Mouse (Mus musculus) C2C12 (cell line): ENCODE results near the gene Gdap1l1. TPM values are rescaled to one million over a fixed set of nuclear protein-coding genes. Genes with fewer than 3 reads are reported as not detected.
A peak's percentile ranks its signal among the peaks of the same experiment; 100 is the strongest.

Experiments
- H3K27me3 ChIP-seq: one replicate; pipeline ENCODE4 v1.6.1; 2011; ENCODE audit not compliant: control insufficient read depth, insufficient read depth, insufficient read length
- H3K36me3 ChIP-seq: one replicate; pipeline ENCODE4 v1.6.1; 2011; ENCODE audit not compliant: control insufficient read depth, insufficient read depth
- H3K4me3 ChIP-seq: one replicate; pipeline ENCODE4 v1.5.1; 2011; ENCODE audit warnings: mild to moderate bottlenecking, control low read depth; ENCODE audit not compliant: poor library complexity, insufficient read depth, severe bottlenecking
- H3K79me2 ChIP-seq: one replicate; pipeline ENCODE4 v1.6.1; 2011; ENCODE audit not compliant: control insufficient read depth, insufficient read depth
- H3K79me3 ChIP-seq: one replicate; pipeline ENCODE4 v1.6.1; 2011; ENCODE audit warnings: low read depth, control low read depth
- H3ac ChIP-seq: one replicate; pipeline ENCODE3; 2011; ENCODE audit warnings: low read depth; ENCODE audit not compliant: control insufficient read depth, insufficient read length
- CEBPB ChIP-seq: IDR thresholded peaks from one replicate; pipeline ENCODE4 v1.6.1; 2011; ENCODE audit warnings: low read depth, mild to moderate bottlenecking, control low read depth, moderate library complexity
- CTCF ChIP-seq: IDR thresholded peaks from one replicate; pipeline ENCODE4 v1.5.1; 2011; ENCODE audit not compliant: control insufficient read depth, insufficient read depth, insufficient read length
- FOSL1 ChIP-seq: IDR thresholded peaks from one replicate; pipeline ENCODE4 v1.8.0; 2011; ENCODE audit warnings: mild to moderate bottlenecking, low read length; ENCODE audit not compliant: poor library complexity, insufficient read depth, severe bottlenecking
- MAX ChIP-seq: IDR thresholded peaks from one replicate; pipeline ENCODE4 v1.6.1; 2011; ENCODE audit warnings: mild to moderate bottlenecking, control low read depth
- MYOD1 ChIP-seq: IDR thresholded peaks from one replicate; pipeline ENCODE4 v1.6.1; 2011; ENCODE audit warnings: low read depth; ENCODE audit not compliant: control insufficient read depth, insufficient read length
- MYOG ChIP-seq: IDR thresholded peaks from one replicate; pipeline ENCODE4 v1.6.1; 2011; ENCODE audit not compliant: control insufficient read depth, insufficient read length; ENCODE audit errors: extremely low read depth
- USF1 ChIP-seq: IDR thresholded peaks from one replicate; pipeline ENCODE4 v1.6.1; 2011; ENCODE audit warnings: low read depth, mild to moderate bottlenecking, control low read depth, moderate library complexity
- polyA plus RNA-seq: library from polyadenylated mRNA; unstranded; fragments of >200 nt; fragmentation: generic; extraction: Trizol; gene quantifications from one replicate; pipeline ENCODE4 v1.2.1, GENCODE M21; 2012; ENCODE audit warnings: missing spikeins

Gene Gdap1l1
- polyA plus RNA-seq, 1 experiment = 0.19 TPM

DNA sequence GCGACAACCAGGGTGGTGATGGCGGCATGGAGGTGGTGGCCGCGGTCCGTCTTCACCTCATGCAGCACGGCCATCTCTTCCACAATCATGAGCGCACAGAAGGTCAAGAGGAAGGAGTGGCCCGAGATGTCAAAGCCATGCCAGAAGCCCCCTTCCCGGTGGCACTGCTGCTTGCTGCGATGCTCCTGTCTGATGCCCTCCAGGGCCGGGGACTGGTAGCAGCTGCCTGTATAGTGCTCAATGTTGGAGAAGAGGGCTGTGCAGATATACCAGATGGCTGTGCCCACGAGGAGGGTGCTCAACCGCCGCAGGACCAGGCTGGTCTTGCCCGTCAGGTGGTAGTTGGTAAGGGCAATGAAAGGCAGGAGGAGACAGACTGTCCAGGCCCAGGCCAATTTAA, 31.4 kb downstream of the Gdap1l1 start:
- no peak for TF ChIP-seq FOSL1
- H3K79me3 ChIP-seq = peaks cover 4% of the 10 kb centered on the region

DNA sequence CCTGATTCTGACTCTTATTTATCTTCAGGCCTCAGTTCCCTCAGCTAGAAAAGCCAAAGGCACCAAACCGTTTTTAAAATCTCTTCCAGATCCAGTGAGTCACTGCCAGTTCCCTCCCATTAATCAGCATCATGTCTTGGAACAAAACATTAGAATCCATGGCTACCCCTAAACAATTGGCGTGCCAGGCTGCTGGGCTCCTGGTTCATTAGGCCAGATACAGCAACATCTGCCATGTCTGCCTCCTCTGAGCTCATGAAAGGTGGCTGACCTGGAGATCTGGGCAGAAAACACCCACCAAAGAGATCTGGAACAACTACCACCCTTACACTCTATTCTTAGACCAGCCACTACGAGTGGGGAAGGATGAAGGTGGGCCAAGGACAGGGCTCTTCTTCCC, 32.9 kb downstream of the Gdap1l1 start:
- no peak for TF ChIP-seq CTCF
- TF ChIP-seq CEBPB = no peak
- TF ChIP-seq MAX = no peak
- TF ChIP-seq USF1 = no peak
- no peak for TF ChIP-seq MYOG
- no peak for TF ChIP-seq FOSL1
- TF ChIP-seq MYOD1 = no peak
- H3K27me3 ChIP-seq = no peaks in the 10 kb centered on the region
- H3ac ChIP-seq = peak overlapping the region; percentile 20
- peak overlapping the region; percentile 87 for H3K4me3 ChIP-seq
- peaks cover 4% of the 10 kb centered on the region for H3K79me3 ChIP-seq
- H3K36me3 ChIP-seq = peaks cover 21% of the 10 kb centered on the region
- peaks cover 16% of the 10 kb centered on the region for H3K79me2 ChIP-seq

More for the DNA sequence above, 31.4 kb downstream of the Gdap1l1 start:
- Histone ChIP-seq H3K79me2 (peaks cover 16% of the 10 kb centered on the region), H3ac (no peak overlapping the region), H3K36me3 (peaks cover 21% of the 10 kb centered on the region), H3K4me3 (no peak overlapping the region), H3K27me3 (no peaks in the 10 kb centered on the region)

DNA sequence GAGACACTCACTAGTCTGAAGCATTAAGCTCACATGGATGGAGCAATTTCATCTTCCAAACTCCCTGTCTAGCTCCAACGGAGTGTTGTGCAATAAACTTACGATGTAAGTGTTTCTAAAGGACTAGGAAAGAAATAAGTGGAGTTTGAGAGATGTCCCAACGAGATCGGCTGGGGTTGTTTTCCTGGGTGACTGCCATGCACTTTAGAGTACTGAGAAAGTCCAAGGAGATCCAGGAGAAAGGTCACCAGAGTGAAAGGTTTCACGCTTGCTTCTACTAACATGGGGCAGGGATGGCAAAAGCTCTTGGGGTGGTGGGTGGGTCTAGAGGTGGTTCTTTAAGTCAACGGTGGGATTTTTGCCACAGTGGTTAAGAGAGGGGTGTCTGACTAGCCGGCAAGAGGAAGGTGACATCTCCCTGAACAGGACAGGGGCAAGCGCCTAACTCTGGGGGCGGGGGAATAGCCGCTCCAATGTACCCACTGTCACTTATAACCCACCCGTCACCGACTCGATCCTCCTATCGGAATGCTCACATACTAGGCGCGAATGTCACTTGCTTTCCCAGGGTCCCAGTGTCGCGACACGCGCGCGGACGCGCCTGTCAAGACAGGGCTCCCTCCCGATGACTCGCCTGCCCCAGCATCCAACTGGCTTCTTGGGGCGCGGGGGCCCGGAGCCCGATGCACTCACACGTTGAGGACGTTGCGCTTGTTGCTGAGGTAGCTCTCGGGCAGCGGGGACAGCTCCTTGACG, 33.6 kb downstream of the Gdap1l1 start:
- Histone ChIP-seq H3K36me3 (peaks cover 21% of the 10 kb centered on the region), H3K79me2 (peaks cover 16% of the 10 kb centered on the region)

DNA sequence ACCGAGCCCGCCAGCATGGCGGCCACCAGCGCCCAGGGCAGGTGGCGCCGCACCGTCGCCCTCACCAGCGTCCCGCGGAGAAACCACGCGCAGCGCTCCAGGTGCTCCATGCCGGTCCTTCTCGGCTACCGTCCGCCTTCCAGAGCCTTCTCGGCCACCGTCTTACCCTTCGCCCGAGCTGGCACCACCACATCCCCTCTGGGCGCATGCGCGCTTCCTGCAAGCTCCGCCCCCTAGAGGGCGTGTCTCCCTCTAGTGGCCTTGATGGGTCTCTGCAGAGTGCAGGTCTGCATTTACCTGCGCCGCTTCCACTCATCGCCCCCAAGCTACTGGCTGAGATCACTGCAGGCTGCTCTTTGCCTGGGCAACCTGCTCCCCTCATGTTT, 34.2 kb downstream of the Gdap1l1 start, which contains the start of gene Fitm2:
Gene Fitm2 (minus strand): TSS at position 164 of the 386 bp plus-strand sequence.
- peaks cover 4% of the 10 kb centered on the region for H3K79me3 ChIP-seq
- peaks cover 21% of the 10 kb centered on the region for H3K36me3 ChIP-seq
- no peaks in the 10 kb centered on the region for H3K27me3 ChIP-seq
- TF ChIP-seq MYOG = no peak
- no peak for TF ChIP-seq CEBPB
- no peak for TF ChIP-seq USF1
- TF ChIP-seq CTCF = peak; percentile 93
- peak; percentile 84 for TF ChIP-seq MAX
- H3K79me2 ChIP-seq = peaks cover 16% of the 10 kb centered on the region
- H3ac ChIP-seq = peak within 1 kb of the TSS; percentile 70
- peak within 1 kb of the TSS; percentile 87 for H3K4me3 ChIP-seq

More for the DNA sequence above, 33.6 kb downstream of the Gdap1l1 start:
- H3ac ChIP-seq = peak overlapping the region; percentile 70
- H3K79me3 ChIP-seq = peaks cover 4% of the 10 kb centered on the region
- TF ChIP-seq MAX (no peak), CEBPB (peak; percentile 58)
- H3K27me3 ChIP-seq = no peaks in the 10 kb centered on the region
- H3K4me3 ChIP-seq = peak overlapping the region; percentile 87

DNA sequence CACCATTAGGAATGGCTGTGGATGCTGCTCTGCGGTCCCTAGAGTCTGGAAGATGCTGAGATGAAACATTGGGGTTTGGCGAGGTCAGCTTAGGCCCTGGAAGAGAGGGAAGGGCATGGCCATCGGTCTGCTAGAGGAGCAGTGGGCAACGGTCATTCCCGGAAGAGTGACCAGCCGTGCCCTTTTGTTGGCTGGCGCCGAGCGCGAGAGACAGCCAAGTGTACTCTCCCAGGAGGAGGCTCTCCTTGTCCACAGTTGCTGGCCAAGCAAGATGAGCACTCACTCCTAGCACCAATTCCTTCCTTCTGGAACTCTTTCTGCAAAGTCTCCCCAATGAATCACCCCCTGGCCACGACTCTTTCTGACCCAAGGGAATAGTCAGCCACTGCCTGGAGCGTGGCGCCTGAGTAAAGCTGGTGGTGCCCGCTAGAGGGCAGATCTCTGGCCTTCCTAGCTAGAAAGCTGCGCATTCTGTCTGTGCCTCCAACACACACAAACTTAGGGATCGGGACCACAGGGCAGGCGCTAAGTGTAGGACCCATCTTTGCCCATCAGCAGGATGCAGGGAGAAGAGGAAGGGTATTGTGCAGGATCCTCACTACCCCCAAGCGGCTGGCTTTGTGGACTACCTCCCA, 42.0 kb downstream of the Gdap1l1 start:
- Histone ChIP-seq H3K27me3 (no peaks in the 10 kb centered on the region), H3K4me3 (no peak overlapping the region), H3K79me3 (no peaks in the 10 kb centered on the region), H3K79me2 (no peaks in the 10 kb centered on the region), H3K36me3 (no peaks in the 10 kb centered on the region), H3ac (no peak overlapping the region)
- TF ChIP-seq CEBPB (no peak), CTCF (no peak), MYOG (no peak), USF1 (no peak), FOSL1 (no peak), MYOD1 (no peak), MAX (no peak)

DNA sequence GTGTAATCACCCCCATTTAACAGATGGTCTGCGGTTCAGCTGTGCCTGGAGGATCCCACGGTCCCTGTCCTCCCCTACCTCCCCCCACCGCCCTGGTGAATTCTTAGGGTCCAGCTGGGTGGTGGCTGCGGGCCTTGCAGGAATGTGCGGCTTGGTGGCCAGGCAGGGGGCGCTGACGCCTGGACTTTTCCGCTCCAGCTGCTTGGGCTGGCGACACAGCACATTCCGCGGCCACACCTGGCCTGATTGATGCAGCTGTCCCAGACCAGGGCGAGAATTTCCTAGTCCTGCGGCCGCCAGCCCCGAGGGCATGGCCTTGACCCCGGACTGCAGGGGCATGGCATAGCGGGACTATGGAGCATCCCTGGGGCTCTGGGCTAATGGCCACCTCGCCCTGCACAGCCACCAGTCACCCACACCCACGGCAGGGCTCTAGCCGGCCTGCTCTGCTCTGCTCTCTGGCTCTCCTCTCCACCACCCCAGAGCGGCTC, 43.3 kb downstream of the Gdap1l1 start:
- no peaks in the 10 kb centered on the region for H3K36me3 ChIP-seq
- no peaks in the 10 kb centered on the region for H3K79me3 ChIP-seq
- H3ac ChIP-seq = no peak overlapping the region
- H3K79me2 ChIP-seq = no peaks in the 10 kb centered on the region
- H3K4me3 ChIP-seq = no peak overlapping the region
- TF ChIP-seq FOSL1 (no peak), MYOD1 (peak; percentile 78), CTCF (peak; percentile 41), MAX (no peak)
- no peaks in the 10 kb centered on the region for H3K27me3 ChIP-seq
